Mouse (Mus musculus) erythroblast, embryonic 14.5 days (primary cell): ENCODE data around the gene Fbxl19.

Experiments
- GATA1 ChIP-seq: IDR thresholded peaks from 2 replicates; pipeline ENCODE4 v1.6.1; 2012; ENCODE audit warnings: low read length, inconsistent platforms, mixed read lengths
- TAL1 ChIP-seq: IDR thresholded peaks from 3 replicates; pipeline ENCODE4 v1.6.1; 2012; ENCODE audit warnings: low read length, inconsistent platforms, mixed read lengths

- no peak for TF ChIP-seq GATA1
- no peak for TF ChIP-seq TAL1
Observed at GRCm38 (mm10) chr7:127768997-127769593, 24.8 kb downstream of the Fbxl19 start.
